Mouse (Mus musculus) mammary gland, adult 2 months (tissue): ENCODE measurements around the gene Gm14147. TPM values are rescaled to one million over a fixed set of nuclear protein-coding genes. Genes with fewer than 3 reads are reported as not detected.

ENCODE experiments used
- polyA plus RNA-seq: library from polyadenylated mRNA; depleted of rRNA; stranded (reverse); fragments of >200 nt; gene quantifications from 2 replicates; pipeline ENCODE4 v1.2.3, GENCODE M21; 2012; ENCODE audit warnings: low replicate concordance; rRNA removed

Gene Gm14147
- not detected in 2 replicates for polyA plus RNA-seq

GRCm38 (mm10) chr2:151097945-151098344, at the start of gene Gm14147:
TSS of gene Gm14147 (plus strand) at chr2:151098245.

GRCm38 (mm10) chr2:151092250-151092649, 5.8 kb upstream of the Gm14147 start, which contains the start of gene Gm14151:
TSS of gene Gm14151 (minus strand) at chr2:151092350.

Other genes starting within 250 kb of the Gm14147 start
- gene Abhd12, start 193.5 kb upstream of the Gm14147 start, polyA plus RNA-seq, result 67.3 and 90.2 TPM in 2 replicates
- gene Gins1, start 192.8 kb upstream of the Gm14147 start, polyA plus RNA-seq, result 0.97 and 1.3 TPM in 2 replicates
- 0.75 and 1.0 TPM in 2 replicates for gene Ninl, start 58.9 kb upstream of the Gm14147 start, polyA plus RNA-seq
- 0.96 and 2.7 TPM in 2 replicates for gene Nanp, start 58.8 kb upstream of the Gm14147 start, polyA plus RNA-seq
- not detected in 2 replicates for gene Gm14151, start 5.9 kb upstream of the Gm14147 start, polyA plus RNA-seq